Mouse (Mus musculus) cerebellum, adult 2 months (tissue): ENCODE data around the gene Dlx2.

Source experiments
- CTCF ChIP-seq: fragments of 200-500 bp; IDR thresholded peaks from 2 replicates; pipeline ENCODE4 v1.5.1; 2011; ENCODE audit warnings: low read depth, mild to moderate bottlenecking, control low read depth, low read length, moderate library complexity, borderline replicate concordance; ENCODE audit not compliant: insufficient read depth
- POLR2A ChIP-seq: fragments of 200-500 bp; IDR thresholded peaks from 2 replicates; pipeline ENCODE4 v1.6.1; 2011; ENCODE audit warnings: low read length, control low read depth, borderline replicate concordance; ENCODE audit not compliant: insufficient read depth

- TF ChIP-seq CTCF (no peak), POLR2A (no peak)
These were observed 21.8 kb downstream of the Dlx2 start for GRCm38 (mm10) chr2:71524763-71525162.
